Mouse (Mus musculus) intestine, embryonic 14.5 days (tissue): ENCODE measurements around the gene Med12. TPM values are rescaled to one million over a fixed set of nuclear protein-coding genes. Genes with fewer than 3 reads are reported as not detected.
"Not testable (repeated sequence)": the region's sequence is repeated elsewhere in the genome, so short reads cannot be mapped to it uniquely, and the experiment has no call there.

Source experiments
- ATAC-seq: fragments of 200-750 bp; cut with Nextera tagmentation; replicated peaks from 2 replicates; pipeline ENCODE4 v1.8.0; 2017; ENCODE audit warnings: low read depth, moderate number of reproducible peaks, moderate TSS enrichment, moderate library complexity; ENCODE audit not compliant: low FRiP score, low TSS enrichment
- DNase-seq: peaks from one replicate; pipeline ENCODE4 v3.0.0-alpha.2; 2018; ENCODE audit warnings: low spot score
- H3K27ac ChIP-seq: fragments of 300-500 bp; sonication (generic); 2 replicates; pipeline ENCODE4 v1.5.1; 2014; ENCODE audit warnings: low read depth, mild to moderate bottlenecking, control low read depth
- H3K27me3 ChIP-seq: fragments of 300-500 bp; sonication (generic); replicated peaks from 2 replicates; pipeline ENCODE4 v1.6.1; 2014; ENCODE audit warnings: low read length, control low read depth; ENCODE audit not compliant: control insufficient read depth, insufficient read depth
- H3K36me3 ChIP-seq: fragments of 300-500 bp; sonication (generic); 2 replicates; pipeline ENCODE4 v1.6.1; 2014; ENCODE audit warnings: low read length, control low read depth; ENCODE audit not compliant: control insufficient read depth, insufficient read depth
- H3K4me1 ChIP-seq: fragments of 300-500 bp; sonication (generic); replicated peaks from 2 replicates; pipeline ENCODE4 v1.6.1; 2014; ENCODE audit warnings: low read length, control low read depth, mixed read lengths; ENCODE audit not compliant: control insufficient read depth, insufficient read depth
- H3K4me2 ChIP-seq: fragments of 300-500 bp; sonication (generic); 2 replicates; pipeline ENCODE4 v1.6.1; 2014; ENCODE audit warnings: low read length
- H3K4me3 ChIP-seq: fragments of 300-500 bp; sonication (generic); 2 replicates; pipeline ENCODE4 v1.5.1; 2014; ENCODE audit warnings: low read depth, low read length, control low read depth, mixed read lengths
- H3K9ac ChIP-seq: fragments of 300-500 bp; sonication (generic); 2 replicates; pipeline ENCODE4 v1.6.1; 2014; ENCODE audit warnings: mild to moderate bottlenecking, low read length
- H3K9me3 ChIP-seq: fragments of 300-500 bp; sonication (generic); 2 replicates; pipeline ENCODE4 v1.6.1; 2016; ENCODE audit warnings: low read length, control low read depth; ENCODE audit not compliant: control insufficient read depth
- WGBS: fragments of 180-500 bp; shearing (Covaris S2); extraction: QIAGEN DNeasy Blood & Tissue Kit; methylation state at CpG from one replicate; pipeline ENCODE4 v1.1.7; 2014; 5-methylcytosine and 5-hydroxymethylcytosine counted together
- polyA plus RNA-seq: library from polyadenylated mRNA; unstranded; fragments of >200 nt; fragmentation: Nextera tagmentation; extraction: Ambion mirVana; gene quantifications from 2 replicates; pipeline ENCODE4 v1.2.1, GENCODE M21; 2014

The Med12 gene
- polyA plus RNA-seq, 1 experiment from 2014 or later: 38.5 TPM

DNA sequence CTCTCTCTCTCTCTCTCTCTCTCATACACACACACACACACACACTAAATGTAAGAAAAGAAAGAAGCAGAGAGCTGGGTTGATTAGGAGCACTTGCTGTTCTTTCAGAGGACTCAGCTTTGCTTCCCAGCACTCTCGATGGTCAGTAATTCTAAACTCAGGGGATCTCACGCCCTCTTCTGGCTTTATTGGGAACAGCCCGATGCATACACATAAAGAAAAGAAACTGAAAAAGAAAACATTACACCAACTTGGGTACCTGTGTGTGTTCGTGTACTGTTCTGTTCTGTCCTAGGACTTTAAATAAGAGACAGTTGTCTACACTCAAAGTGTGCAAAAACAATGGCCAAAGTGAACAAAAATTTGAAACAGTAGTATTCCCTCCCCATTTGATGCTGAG lies 64.8 kb downstream of the Med12 start:
- H3K4me2 ChIP-seq: no peak overlapping the region
- H3K9ac ChIP-seq: no peak overlapping the region
- H3K36me3 ChIP-seq: no peaks in the 10 kb centered on the region
- no peaks in the 10 kb centered on the region for H3K4me1 ChIP-seq
- 51% methylated on average over 4 of the region's 4 CpGs for whole genome bisulfite sequencing
- no peaks in the 10 kb centered on the region for H3K9me3 ChIP-seq
- ATAC-seq: no peak
- no peak overlapping the region for H3K4me3 ChIP-seq
- DNase-seq: no peak
- 0 out of 2 replicates have a peak, but pooled peaks cover 4% of the 10 kb centered on the region for H3K27me3 ChIP-seq
- no peak overlapping the region for H3K27ac ChIP-seq

GRCm38 (mm10) chrX:101342837-101343236 lies 69.0 kb downstream of the Med12 start:
- ATAC-seq, DNase-seq, H3K9ac ChIP-seq, H3K4me1 ChIP-seq, H3K27ac ChIP-seq, H3K27me3 ChIP-seq, H3K4me3 ChIP-seq, H3K36me3 ChIP-seq, H3K4me2 ChIP-seq, H3K9me3 ChIP-seq: not testable (repeated sequence)
- WGBS: 54% methylated on average over 2 of the region's 2 CpGs

DNA sequence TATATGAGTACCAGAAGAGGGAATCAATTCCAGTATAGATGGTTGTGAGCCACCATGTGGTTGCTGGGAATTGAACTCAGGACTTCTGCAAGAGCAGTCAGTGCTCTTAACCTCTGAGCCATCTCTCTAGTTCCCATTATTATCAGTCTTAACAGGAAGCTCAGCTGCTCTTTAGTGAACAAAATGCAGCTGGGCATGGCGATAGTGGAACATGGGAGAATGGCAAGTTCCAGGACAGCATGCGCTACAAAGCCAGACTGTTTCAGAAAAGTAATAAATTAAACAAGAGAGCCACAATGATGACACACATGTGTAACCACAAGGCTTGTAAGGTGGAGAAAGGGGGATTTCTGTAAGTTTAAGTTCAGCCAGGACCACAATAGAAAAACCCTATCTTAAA lies 71.6 kb downstream of the Med12 start:
- H3K27ac ChIP-seq: no peak overlapping the region
- no peaks in the 10 kb centered on the region for H3K4me1 ChIP-seq
- 88% methylated on average over 2 of the region's 2 CpGs for WGBS
- DNase-seq: no peak
- H3K4me3 ChIP-seq: no peak overlapping the region
- H3K9ac ChIP-seq: no peak overlapping the region
- H3K9me3 ChIP-seq: no peaks in the 10 kb centered on the region
- no peak overlapping the region for H3K4me2 ChIP-seq
- no peak for ATAC-seq
- H3K36me3 ChIP-seq: no peaks in the 10 kb centered on the region
- H3K27me3 ChIP-seq: peaks cover 4% of the 10 kb centered on the region; the same call in 1 of the 2 replicates

- ATAC-seq (no peak), DNase-seq (no peak)
- H3K9ac ChIP-seq: no peak overlapping the region
- no peaks in the 10 kb centered on the region for H3K4me1 ChIP-seq
- no peak overlapping the region for H3K27ac ChIP-seq
- no peak overlapping the region for H3K4me2 ChIP-seq
- H3K9me3 ChIP-seq: no peaks in the 10 kb centered on the region
- 49% methylated on average over 4 of the region's 4 CpGs for WGBS
- no peak overlapping the region for H3K4me3 ChIP-seq
- H3K36me3 ChIP-seq: no peaks in the 10 kb centered on the region
- H3K27me3 ChIP-seq: no peaks in the 10 kb centered on the region; the same call in 1 of the 2 replicates
Measured at GRCm38 (mm10) chrX:101346475-101346874, 72.6 kb downstream of the Med12 start.

Other genes with a start within 250 kb of the Med12 start
- gene Tex11, start 214.4 kb upstream of the Med12 start, polyA plus RNA-seq: 0.18 TPM in 1 of 2 replicates, not detected in the other
- 1.4 and 1.5 TPM in 2 replicates for gene Slc7a3, start 188.0 kb upstream of the Med12 start, polyA plus RNA-seq
- 48.0 and 51.2 TPM in 2 replicates for gene Snx12, start 51.5 kb upstream of the Med12 start, polyA plus RNA-seq
- 2.3 and 2.5 TPM in 2 replicates for gene Foxo4, start 19.5 kb upstream of the Med12 start, polyA plus RNA-seq
- not detected in 2 replicates for gene Gm614, start 10.0 kb upstream of the Med12 start, polyA plus RNA-seq
- 9.6 and 11.5 TPM in 2 replicates for gene Il2rg, start 5.8 kb upstream of the Med12 start, polyA plus RNA-seq
- not detected in 2 replicates for gene Gm20489, start 5.0 kb upstream of the Med12 start, polyA plus RNA-seq
- gene Nlgn3, start 25.1 kb downstream of the Med12 start, polyA plus RNA-seq: 7.3 and 7.5 TPM in 2 replicates
- 14.0 and 20.9 TPM in 2 replicates for gene Gjb1, start 102.3 kb downstream of the Med12 start, polyA plus RNA-seq
- gene Zmym3, start 146.8 kb downstream of the Med12 start, polyA plus RNA-seq: 25.5 and 26.1 TPM in 2 replicates
- 363 and 414 TPM in 2 replicates for gene Nono, start 155.3 kb downstream of the Med12 start, polyA plus RNA-seq
- gene Itgb1bp2, start 175.1 kb downstream of the Med12 start, polyA plus RNA-seq: 1.5 and 1.7 TPM in 2 replicates